Mouse (Mus musculus): ENCODE measurements around the gene Ccl2.

The Ccl2 gene

DNA sequence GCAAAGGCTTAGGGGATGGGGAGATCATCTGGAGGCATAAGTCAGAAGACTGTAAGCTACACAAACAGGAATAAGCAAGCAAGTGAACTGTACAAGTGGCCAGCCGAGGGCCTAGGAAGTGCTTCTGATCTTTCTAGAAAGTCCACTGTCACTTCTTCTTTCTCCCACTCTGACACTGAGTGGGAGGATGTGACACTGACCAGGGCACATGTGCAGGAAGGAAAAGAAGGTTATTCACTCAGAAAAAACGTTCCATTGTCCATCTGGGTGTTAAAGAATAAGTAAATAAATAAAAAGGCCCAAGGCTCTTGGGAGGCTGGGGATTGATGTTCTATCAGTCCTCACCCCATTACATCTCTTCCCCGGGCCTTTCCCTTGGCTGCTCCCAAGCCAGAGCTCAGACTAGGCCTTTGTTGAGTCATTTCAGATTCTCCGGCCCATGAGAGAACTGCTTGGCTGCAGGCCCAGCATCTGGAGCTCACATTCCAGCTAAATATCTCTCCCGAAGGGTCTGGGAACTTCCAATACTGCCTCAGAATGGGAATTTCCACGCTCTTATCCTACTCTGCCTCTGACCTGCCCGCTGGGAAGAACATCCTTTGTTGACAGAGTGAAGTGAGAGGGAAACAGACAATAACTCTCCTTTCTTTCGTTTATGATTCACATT lies 2.6 kb upstream of the Ccl2 start:
- intact Hi-C loops (cut with DNase I), result no loop called here

DNA sequence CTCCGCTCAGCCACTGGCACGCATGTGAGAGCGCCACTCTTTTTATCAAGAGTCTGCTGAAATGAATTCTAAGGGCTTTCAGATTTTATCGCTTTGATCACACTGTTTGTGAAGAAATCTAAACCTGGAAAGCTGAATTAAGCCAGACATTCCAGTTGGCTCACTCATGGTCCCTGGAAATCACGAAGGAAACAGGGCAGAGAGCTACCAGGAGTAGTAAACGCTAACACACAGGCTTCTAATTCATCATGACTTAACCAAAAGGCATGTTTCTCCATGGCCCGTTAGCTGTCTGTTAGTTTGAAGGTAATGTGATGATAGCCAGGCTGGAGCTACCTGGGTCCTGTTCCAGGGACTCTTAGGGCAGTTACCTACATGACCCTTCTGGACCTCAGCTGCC lies 925 bp upstream of the Ccl2 start:
- intact Hi-C loops (cut with DNase I), result no loop called here

DNA sequence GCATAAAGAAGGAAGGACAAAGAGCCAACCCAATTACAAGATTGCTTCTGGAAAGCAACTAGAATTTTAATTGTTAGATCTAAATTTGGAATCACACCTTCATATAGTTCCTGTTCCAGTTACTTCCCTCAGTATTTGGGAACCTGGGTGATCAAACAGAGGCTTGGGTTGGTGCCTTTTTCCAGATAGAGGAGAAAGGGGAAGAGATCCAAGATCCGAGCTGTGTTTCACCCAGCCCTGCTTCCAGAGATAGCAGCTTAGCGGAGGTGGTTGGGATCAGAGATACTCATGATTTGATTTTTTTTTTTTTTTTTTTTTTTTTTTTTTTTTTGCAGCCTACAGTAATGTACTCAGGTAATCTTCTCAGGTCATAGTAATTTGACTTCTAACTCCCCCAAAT lies 486 bp downstream of the Ccl2 start:
- intact Hi-C loops (cut with DNase I), result no loop called here

DNA sequence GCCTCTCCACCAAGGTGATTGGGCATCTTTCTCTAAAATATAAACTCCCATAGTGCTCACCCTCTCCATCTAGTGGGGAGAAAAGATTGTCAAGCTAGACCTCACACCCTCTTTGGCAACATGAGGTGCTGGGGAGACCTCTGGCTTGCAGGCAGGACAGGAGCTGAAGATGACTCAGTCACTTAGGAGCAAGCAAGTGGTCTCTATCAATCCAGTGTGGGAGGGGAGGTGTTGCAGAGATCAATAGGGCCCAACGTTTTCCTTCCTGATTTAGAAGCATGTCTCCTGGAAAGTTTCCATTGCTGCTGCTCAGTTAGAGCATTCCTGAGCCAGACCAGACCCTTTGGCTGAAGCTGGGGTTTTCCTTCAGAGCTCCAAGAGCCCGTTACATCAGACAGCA lies 3.2 kb downstream of the Ccl2 start, which contains the start of gene Gm17268:
Gene Gm17268, minus strand, starts transcription at position 28 of the 400 bp plus-strand sequence.
- intact Hi-C loops (cut with DNase I), result no loop called here

DNA sequence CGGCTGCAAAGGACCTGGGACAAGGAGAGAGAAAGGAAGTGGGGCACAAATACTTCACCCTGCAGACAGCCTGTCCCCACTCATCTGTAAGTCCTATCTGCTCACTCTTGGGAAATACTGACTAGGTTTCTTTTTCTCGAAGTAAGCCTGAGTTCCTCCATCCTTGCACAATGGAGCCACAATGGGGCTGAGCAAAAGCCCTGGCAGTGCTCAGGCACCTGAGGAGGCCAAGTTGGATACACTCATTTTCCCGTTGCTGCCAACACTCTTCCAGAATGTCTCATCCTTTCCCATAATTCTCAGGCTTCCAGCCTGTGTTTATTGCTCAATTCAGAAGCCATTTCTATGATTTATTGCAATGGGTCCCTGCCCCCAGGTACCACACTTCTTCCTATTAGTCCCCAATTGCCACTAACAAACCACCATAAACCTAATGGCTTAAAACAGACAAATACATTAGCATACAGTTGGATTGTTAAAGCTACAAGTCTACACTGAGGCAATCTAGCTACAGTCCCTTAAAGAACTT lies 3.8 kb downstream of the Ccl2 start:
- intact Hi-C loops (cut with DNase I), result no loop called here

DNA sequence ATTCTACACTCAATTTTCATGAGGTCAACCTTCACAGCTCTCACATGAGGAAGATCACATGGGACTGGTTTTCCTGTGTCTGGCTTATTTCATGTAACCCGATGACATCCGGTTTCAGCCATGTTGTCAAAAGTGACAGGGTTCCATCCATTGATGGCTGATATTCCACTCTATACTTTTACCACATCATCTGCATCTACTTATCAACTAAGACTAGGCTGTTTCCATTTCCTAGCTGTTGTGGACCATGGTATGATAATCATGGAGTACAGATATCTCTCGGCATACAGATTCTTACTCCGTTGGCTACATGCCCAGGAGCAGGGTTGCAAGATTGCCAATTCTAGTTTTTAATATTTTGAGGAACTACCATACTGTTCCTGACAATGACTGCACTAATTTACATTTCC lies 6.3 kb downstream of the Ccl2 start:
- intact Hi-C loops (cut with DNase I), result no loop called here

DNA sequence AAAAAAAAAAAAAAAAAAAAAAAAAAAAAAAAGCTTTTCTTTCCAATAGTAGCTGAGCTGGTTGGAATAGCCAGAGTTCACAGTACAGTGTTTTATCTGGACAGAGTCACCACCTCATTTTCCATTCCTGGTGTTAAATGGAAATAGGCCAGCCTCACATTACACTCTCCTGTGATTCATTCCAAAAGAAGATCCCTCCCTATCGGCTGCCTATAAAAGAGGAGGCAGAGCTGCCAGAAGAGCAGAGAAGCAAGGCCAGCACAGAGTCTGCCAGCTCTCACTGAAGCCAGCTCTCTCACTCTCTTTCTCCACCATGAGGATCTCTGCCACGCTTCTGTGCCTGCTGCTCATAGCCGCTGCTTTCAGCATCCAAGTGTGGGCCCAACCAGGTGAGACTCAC lies 10.1 kb downstream of the Ccl2 start, which contains the start of gene Ccl7:
Gene Ccl7, plus strand, starts transcription at position 242 of the 400 bp plus-strand sequence.
- intact Hi-C loops (cut with DNase I), result loop anchor here (5.0 kb wide), 1 partner anchor 48 kb away; no protein-coding TSS in a partner anchor

DNA sequence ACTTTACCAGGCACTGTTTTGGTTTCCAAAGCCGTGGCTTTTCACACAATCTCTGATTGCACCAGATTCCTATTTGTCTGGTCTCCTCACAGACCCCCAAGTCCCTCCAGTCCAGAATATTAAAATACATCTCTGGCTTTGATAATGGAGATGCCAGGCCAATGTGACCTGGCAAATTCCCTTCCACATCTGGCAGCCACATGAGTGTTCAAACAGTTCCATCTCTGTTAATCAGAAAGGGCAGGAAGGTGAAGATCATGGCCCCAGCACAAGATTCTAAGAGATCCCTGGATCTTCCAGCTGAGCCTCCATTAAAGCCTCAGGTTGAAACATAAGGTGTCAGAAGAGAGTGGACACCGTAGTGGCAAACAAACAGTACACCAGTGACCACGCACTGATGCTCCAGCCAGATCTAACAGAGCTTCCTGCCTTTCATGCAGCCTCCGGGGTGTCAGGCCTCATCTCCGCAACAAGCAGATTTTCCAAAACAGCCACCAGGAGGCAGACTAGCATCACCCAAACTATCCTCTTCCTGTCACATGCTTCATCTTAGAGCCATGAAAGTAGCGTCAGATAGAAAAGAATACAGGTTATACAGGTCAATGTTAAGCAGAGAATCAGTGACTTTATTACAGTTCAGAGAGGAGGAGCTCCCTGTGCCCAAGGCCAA lies 12.5 kb downstream of the Ccl2 start:
- intact Hi-C loops (cut with DNase I), result loop anchor here (2.0 to 5.0 kb wide), 2 partner anchors 51 to 129 kb away; no protein-coding TSS in a partner anchor

DNA sequence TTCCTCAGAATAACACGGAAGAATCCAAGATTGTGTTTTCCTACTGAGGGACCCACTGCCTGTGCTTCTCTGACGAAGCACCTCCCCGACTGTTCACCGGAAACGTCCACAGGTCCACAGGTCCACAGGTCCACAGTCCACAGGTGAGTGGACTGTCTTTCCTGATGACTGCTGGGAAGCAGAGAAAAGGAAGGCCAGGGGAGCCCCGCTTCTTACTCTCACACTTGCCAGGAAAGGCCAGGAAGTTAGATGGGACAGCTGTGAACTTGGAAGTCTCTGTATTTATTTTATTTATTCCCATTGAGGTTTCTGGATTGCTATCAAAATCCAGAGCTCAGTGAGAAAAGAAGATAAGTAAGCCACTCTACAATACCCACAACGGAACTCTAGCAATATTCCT lies 18.5 kb downstream of the Ccl2 start:
- intact Hi-C loops (cut with DNase I), result no loop called here

DNA sequence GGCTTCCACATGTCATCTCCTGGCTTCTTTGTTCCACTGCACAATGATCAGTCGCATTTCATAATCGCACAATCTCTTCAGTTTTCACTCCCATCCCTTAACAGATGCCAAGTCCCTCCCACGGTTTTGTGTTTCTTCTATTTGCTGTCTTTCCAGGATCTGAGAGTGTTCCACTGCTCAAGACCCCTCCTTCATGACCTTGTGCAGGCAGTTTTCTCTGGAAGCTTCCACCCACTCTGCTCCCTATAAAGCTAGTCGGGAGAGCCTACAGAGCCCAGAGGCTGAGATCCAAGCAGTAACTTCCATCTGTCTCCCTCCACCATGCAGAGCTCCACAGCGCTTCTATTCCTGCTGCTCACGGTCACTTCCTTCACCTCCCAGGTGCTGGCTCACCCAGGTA lies 22.3 kb downstream of the Ccl2 start, which contains the start of gene Ccl11:
Gene Ccl11, plus strand, starts transcription at position 178 of the 400 bp plus-strand sequence.
- intact Hi-C loops (cut with DNase I), result no loop called here

DNA sequence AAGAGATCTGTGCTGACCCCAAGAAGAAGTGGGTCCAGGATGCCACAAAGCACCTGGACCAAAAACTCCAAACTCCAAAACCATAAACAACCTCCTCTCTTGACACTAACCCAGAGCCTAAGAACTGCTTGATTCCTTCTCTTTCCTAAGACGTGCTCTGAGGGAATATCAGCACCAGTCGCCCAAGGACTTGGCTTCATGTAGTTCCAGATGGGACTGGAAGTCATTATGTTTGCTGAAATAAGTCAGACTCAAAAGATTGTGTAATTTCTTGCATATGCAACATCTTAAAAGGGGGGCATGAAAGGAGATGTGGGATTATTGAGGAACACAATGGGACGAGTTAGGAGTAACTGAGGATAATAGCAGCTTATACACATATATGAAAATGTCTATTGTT lies 26.9 kb downstream of the Ccl2 start:
- intact Hi-C loops (cut with DNase I), result no loop called here

DNA sequence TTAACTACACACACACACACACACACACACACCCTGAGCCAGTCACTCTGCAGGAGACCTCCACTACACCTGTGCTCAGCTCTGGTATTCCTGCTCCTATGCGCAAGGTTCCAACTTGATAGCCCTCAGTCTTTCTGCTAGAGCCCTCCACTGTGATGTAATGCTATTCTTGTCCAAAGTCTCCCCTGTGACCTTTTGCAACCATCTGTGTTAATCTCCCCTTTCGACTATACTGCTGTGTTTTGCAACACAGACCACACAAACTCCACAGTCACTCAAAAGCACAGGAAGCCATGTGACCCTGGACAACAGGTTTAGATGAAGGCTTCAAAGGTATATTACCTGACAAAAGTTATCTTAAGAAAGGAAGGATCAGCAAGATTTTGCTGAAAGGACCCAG lies 28.1 kb downstream of the Ccl2 start:
- intact Hi-C loops (cut with DNase I), result no loop called here

DNA sequence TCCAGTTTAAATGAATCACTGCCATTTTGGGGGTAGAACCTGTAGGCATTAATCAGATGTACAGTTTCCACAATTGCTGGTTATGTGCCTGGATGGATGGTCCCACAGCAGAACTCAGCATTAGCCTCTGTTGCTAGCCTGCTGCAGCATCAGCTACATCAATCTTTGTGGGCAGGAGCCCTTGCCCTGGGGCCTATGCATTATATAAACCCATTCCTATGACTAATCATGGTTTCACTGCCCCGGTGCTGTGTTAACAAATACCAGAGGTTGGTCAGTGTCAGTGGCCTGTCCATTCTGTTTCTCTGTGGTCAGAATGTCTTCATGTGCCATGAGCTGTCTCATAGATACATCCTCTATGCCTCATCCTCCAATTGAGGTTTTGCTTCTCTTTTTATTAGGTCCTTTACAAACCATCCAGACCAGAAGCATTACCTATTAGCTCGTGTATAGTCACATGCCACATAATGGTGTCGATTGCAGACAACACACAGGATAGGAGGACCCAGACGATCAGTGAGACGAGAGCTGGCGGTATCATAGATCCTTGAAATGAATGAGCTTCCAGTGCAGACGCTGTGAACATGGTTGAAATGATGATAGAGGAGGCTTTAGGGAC lies 31.7 kb downstream of the Ccl2 start:
- intact Hi-C loops (cut with DNase I), result no loop called here

DNA sequence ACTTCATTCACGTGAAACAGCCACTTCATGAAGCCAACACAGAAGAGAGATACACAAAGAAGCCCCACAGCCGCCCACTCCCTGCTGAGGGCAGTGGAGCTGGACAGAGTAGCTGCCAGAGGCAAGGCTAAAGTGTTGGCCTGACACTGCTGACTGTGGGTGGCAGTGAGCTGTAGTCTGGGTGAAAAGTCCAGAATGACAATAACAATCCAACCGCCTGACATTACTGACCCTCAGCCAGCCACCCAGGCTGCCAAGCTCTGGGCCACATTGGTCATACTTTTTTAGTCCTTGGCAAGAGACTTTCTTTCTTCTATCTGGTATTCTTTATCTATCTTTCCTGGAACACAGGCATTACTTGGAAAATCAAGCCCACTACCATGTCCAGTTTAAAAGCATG lies 35.7 kb downstream of the Ccl2 start:
- intact Hi-C loops (cut with DNase I), result loop anchor here (2.0 kb wide), 1 partner anchor 106 kb away; no protein-coding TSS in a partner anchor

DNA sequence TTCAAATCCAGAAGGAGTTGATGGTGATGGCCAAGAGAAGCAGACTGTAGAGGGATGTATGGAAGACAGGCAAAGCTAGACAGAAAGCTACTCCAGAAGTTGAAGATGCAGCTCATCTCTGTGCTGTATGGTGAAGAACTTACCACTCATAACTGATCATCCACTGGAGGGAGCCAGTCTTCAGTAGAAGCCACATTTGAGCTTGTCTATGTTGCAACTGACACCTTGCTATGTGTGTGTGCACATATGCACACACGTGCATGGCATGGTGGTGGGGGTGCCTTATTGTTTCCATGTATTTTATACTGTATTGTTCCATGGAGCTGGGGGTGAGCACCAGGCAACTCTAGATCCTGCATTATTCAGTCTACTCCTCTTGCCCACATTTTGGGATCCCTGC lies 37.0 kb downstream of the Ccl2 start:
- intact Hi-C loops (cut with DNase I), result no loop called here

DNA sequence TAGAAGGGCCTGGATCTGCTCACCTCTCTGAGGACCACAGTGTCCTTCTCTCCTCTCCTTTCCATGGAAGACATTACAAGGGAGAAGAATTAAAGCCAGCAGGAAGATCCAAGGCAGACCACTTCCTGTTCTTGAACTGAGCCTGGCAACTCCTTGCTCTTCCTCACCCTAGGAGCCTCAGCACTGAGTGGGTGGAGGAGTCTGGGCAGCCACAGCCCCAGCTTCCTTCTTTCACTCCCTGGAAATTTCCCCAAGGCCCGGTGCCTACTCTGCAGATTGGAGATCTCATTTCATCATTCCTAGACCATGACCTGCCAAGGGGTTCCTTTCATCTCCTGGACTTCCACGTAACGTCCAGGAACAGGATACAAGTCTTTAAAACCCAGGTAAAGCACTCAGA lies 37.6 kb downstream of the Ccl2 start:
- intact Hi-C loops (cut with DNase I), result no loop called here

DNA sequence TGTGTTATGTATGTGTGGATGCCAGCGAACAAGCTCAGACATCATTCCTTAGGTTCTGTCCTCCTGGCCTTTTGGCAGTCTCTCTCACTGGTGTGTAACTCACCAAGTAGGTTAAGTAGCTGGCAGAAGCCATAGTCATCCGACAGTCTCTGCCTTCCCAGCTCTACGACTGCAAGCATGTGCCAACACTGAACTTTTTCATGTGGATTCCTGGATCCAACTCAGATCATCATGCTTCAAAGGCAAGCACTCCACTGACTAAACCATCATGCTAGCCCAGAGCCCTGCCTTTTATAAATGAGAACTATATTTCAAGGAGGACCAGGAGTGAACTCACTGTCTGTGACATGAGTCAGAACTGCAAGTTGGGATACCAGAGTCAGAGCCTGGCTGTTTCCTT lies 38.3 kb downstream of the Ccl2 start:
- intact Hi-C loops (cut with DNase I), result no loop called here

DNA sequence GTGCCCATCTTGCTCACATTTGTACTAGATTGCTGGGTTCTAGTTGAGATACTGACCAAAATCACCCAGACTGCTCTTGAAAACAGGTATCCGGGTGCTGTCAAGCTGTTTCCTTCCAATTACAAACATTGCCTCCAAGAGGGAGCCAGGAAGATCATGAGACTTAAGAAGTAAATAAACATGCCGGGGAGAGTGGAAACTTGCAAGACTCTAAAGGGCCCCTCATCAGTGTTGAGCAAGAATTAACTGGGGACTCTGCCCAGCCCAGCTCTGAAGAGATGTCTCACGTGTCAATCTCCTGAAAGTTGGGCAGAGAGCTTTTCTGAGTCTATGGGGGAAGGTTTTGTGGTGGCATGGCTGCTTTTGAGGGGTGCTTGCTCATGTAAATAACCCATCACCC lies 41.7 kb downstream of the Ccl2 start:
- intact Hi-C loops (cut with DNase I), result no loop called here

DNA sequence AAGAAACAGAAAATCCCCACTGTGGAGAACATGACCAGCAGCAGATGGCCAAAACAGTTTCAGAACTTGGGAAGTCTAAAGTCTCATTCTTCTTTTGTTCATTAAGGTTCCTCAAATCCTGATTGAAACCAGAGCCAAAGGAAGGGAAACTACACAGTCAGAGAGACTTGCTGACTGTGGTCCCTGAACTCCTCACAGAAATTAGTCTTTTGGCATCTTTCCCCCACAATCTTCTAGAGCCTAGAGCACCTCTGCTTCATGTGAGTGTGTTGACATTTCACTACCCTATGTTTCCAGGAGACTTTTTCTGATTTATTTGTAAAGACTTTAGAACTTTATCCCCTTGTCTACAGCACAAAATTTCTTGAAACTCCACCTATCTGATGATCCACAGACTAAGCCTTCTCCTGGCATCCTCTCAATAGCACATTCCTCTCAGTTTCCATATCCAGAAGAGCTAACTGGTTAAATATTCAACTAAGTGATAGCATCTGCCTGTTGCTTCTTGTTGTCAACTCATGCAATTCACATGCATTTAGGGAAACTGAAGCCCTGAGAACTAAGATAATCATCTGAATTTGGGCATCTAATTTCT lies 42.9 kb downstream of the Ccl2 start:
- intact Hi-C loops (cut with DNase I), result no loop called here

DNA sequence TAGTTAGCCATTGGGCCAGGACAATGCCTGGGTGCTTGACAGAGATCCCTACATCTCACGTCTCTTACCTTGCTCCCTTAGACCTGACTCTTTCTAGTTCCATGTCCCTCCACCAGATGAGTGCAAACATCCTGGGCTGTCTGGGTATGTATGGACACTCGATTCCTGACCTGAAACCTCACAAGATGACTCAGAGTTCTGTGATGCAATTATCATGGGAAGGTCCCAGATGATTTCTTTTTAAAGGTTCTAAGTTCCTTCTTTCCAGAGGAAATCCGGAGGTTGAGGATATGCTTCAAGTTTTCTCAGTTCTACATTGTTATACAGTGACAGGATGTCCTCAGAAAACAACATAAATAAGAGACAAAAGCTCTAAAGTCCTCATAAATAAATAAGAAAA lies 45.5 kb downstream of the Ccl2 start:
- intact Hi-C loops (cut with DNase I), result no loop called here

DNA sequence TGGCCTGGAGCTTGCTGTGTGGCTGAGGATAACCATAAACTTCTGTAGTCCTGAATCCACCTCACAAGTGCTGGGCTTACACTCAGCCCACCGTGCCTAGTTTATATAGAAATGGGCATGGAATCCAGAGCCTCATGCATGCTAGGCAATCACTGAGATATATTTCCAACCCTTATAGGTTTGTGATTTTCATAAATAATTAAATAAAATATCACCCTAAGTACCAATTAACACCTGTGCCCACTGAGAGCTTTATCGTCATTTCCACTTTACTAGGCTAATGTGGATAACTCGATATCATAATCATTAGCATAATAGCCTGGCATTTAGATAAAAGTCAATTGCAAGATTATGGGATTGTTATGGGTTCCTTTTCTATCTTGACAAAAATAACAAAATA lies 49.0 kb downstream of the Ccl2 start:
- intact Hi-C loops (cut with DNase I), result no loop called here

Measured in adrenal gland (tissue).